Mouse (Mus musculus) CH12.LX (cell line): Measurements from ENCODE around the gene Zfp281. TPM values are rescaled to one million over a fixed set of nuclear protein-coding genes. Genes with fewer than 3 reads are reported as not detected.
A peak's percentile ranks its signal among the peaks of the same experiment; 100 is the strongest.

Source experiments
- DNase-seq: peaks from one replicate; pipeline ENCODE4 v3.0.0-alpha.2; 2013; ENCODE audit errors: extremely low read depth
- H3K27ac ChIP-seq: 2 replicates; pipeline ENCODE4 v1.5.1; 2012; ENCODE audit warnings: low read depth, mild to moderate bottlenecking, control low read depth, moderate library complexity; ENCODE audit not compliant: insufficient read depth
- H3K27me3 ChIP-seq: replicated peaks from 2 replicates; pipeline ENCODE3; 2012; ENCODE audit warnings: inconsistent platforms
- H3K36me3 ChIP-seq, 2 experiments: replicated peaks in 1 of 2; 2 replicates each; pipeline versions ENCODE3 to v1.6.1; 2012; ENCODE audit warnings: inconsistent platforms in 1 of 2, low read length in 1 of 2, mild to moderate bottlenecking in 1 of 2, mixed read lengths in 1 of 2, moderate library complexity in 1 of 2; ENCODE audit not compliant: control insufficient read depth in 1 of 2, insufficient read depth in 1 of 2
- H3K4me1 ChIP-seq, 2 experiments: 2 replicates each; pipeline ENCODE4 v1.6.1; 2012; ENCODE audit warnings: inconsistent platforms in 1 of 2, moderate library complexity in 1 of 2; ENCODE audit not compliant: insufficient read depth in 2 of 2, control insufficient read depth in 1 of 2
- H3K4me2 ChIP-seq: 2 replicates; pipeline ENCODE4 v1.6.1; 2012; ENCODE audit warnings: low read depth, mild to moderate bottlenecking, control low read depth; ENCODE audit not compliant: poor library complexity, insufficient read depth, severe bottlenecking
- H3K4me3 ChIP-seq, 3 experiments: fragments of 150-350 bp in 1 of 3; sonication (generic) in 1 of 3; replicated peaks in 1 of 3; 2 replicates each; pipeline versions ENCODE3 to v1.5.1; 2011 to 2012; ENCODE audit warnings: low read depth in 2 of 3, low read length in 2 of 3, mild to moderate bottlenecking in 2 of 3, moderate library complexity in 2 of 3, control low read depth in 1 of 3, improper control_type of control experiment in 1 of 3, inconsistent platforms in 1 of 3, mixed read lengths in 1 of 3; ENCODE audit not compliant: poor library complexity in 1 of 3
- H3K79me2 ChIP-seq: replicated peaks from 2 replicates; pipeline ENCODE4 v1.6.1; 2012; ENCODE audit warnings: mild to moderate bottlenecking, moderate library complexity; ENCODE audit not compliant: control insufficient read depth, poor library complexity, insufficient read depth, severe bottlenecking; ENCODE audit errors: extremely low read depth
- H3K9ac ChIP-seq: 2 replicates; pipeline ENCODE4 v1.6.1; 2012; ENCODE audit warnings: low read depth, mild to moderate bottlenecking, control low read depth, moderate library complexity; ENCODE audit not compliant: insufficient read depth
- H3K9me3 ChIP-seq: replicated peaks from 2 replicates; pipeline ENCODE3; 2012; ENCODE audit warnings: low read length, inconsistent platforms, mixed read lengths
- BHLHE40 ChIP-seq: IDR thresholded peaks from 2 replicates; pipeline ENCODE4 v1.6.1; 2011; ENCODE audit warnings: mild to moderate bottlenecking, low read depth, low read length, improper control_type of control experiment
- CHD1 ChIP-seq: IDR thresholded peaks from 2 replicates; pipeline ENCODE4 v1.6.1; 2012; ENCODE audit warnings: low read depth, low read length, improper control_type of control experiment, inconsistent platforms
- CHD2 ChIP-seq: IDR thresholded peaks from 2 replicates; pipeline ENCODE4 v1.6.1; 2011; ENCODE audit warnings: low read length, improper control_type of control experiment
- CTCF ChIP-seq, 2 experiments: IDR thresholded peaks in 1 of 2; conservative IDR thresholded peaks in 1 of 2; 2 replicates each; pipeline ENCODE4 v1.5.1; 2011 to 2012; ENCODE audit warnings: low read depth in 2 of 2, low read length in 2 of 2, improper control_type of control experiment in 1 of 2, inconsistent platforms in 1 of 2, mild to moderate bottlenecking in 1 of 2, moderate library complexity in 1 of 2
- E2F4 ChIP-seq: IDR thresholded peaks from 2 replicates; pipeline ENCODE4 v1.6.1; 2011; ENCODE audit warnings: low read depth, low read length, improper control_type of control experiment; ENCODE audit not compliant: insufficient replicate concordance
- ELF1 ChIP-seq: IDR thresholded peaks from 2 replicates; pipeline ENCODE4 v1.6.1; 2014; ENCODE audit warnings: low read depth, mild to moderate bottlenecking, inconsistent platforms, low read length, improper control_type of control experiment
- EP300 ChIP-seq: IDR thresholded peaks from 2 replicates; pipeline ENCODE4 v1.6.1; 2011; ENCODE audit warnings: low read length, improper control_type of control experiment
- GABPA ChIP-seq: IDR thresholded peaks from 2 replicates; pipeline ENCODE4 v1.6.1; 2012; ENCODE audit warnings: low read depth, low read length, improper control_type of control experiment, inconsistent platforms; ENCODE audit not compliant: insufficient replicate concordance
- HCFC1 ChIP-seq: IDR thresholded peaks from 2 replicates; pipeline ENCODE4 v1.6.1; 2012; ENCODE audit warnings: low read depth, mild to moderate bottlenecking, inconsistent platforms, low read length, improper control_type of control experiment
- JUN ChIP-seq: IDR thresholded peaks from 2 replicates; pipeline ENCODE4 v1.6.1; 2011; ENCODE audit warnings: low read depth, mild to moderate bottlenecking, low read length, improper control_type of control experiment, moderate library complexity; ENCODE audit not compliant: insufficient read depth
- JUND ChIP-seq: conservative IDR thresholded peaks from 2 replicates; pipeline ENCODE4 v1.6.1; 2011; ENCODE audit warnings: low read depth, low read length, improper control_type of control experiment
- KAT2A ChIP-seq: IDR thresholded peaks from 2 replicates; pipeline ENCODE4 v1.6.1; 2012; ENCODE audit warnings: low read length, improper control_type of control experiment, inconsistent platforms; ENCODE audit not compliant: insufficient replicate concordance
- MAFK ChIP-seq: IDR thresholded peaks from 2 replicates; pipeline ENCODE4 v1.6.1; 2011; ENCODE audit warnings: low read length, improper control_type of control experiment; ENCODE audit not compliant: insufficient replicate concordance
- MAX ChIP-seq: IDR thresholded peaks from 2 replicates; pipeline ENCODE4 v1.6.1; 2011; ENCODE audit warnings: low read length, improper control_type of control experiment
- MAZ ChIP-seq: IDR thresholded peaks from 2 replicates; pipeline ENCODE4 v1.6.1; 2012; ENCODE audit warnings: low read depth, mild to moderate bottlenecking, inconsistent platforms, low read length, improper control_type of control experiment, moderate library complexity
- MEF2A ChIP-seq: IDR thresholded peaks from 2 replicates; pipeline ENCODE4 v1.6.1; 2014; ENCODE audit warnings: low read depth, mild to moderate bottlenecking, inconsistent platforms, low read length, improper control_type of control experiment, borderline replicate concordance
- MYC ChIP-seq: IDR thresholded peaks from 2 replicates; pipeline ENCODE4 v1.6.1; 2011; ENCODE audit warnings: low read depth, mild to moderate bottlenecking, improper control_type of control experiment, low read length
- NELFE ChIP-seq: IDR thresholded peaks from 2 replicates; pipeline ENCODE4 v1.6.1; 2011; ENCODE audit warnings: low read depth, low read length, improper control_type of control experiment
- NRF1 ChIP-seq: IDR thresholded peaks from 2 replicates; pipeline ENCODE4 v1.6.1; 2014; ENCODE audit warnings: low read depth, mild to moderate bottlenecking, inconsistent platforms, low read length, improper control_type of control experiment, moderate library complexity
- PAX5 ChIP-seq: IDR thresholded peaks from 2 replicates; pipeline ENCODE4 v1.6.1; 2012; ENCODE audit warnings: low read length, inconsistent platforms, mixed read lengths
- POLR2A ChIP-seq: IDR thresholded peaks from 2 replicates; pipeline ENCODE4 v1.6.1; 2011; ENCODE audit warnings: low read depth, mild to moderate bottlenecking, improper control_type of control experiment, low read length
- POLR2AphosphoS2 ChIP-seq: IDR thresholded peaks from 2 replicates; pipeline ENCODE4 v1.6.1; 2011; ENCODE audit warnings: low read depth, low read length, improper control_type of control experiment
- RAD21 ChIP-seq: IDR thresholded peaks from 2 replicates; pipeline ENCODE4 v1.6.1; 2011; ENCODE audit warnings: low read depth, mild to moderate bottlenecking, low read length, improper control_type of control experiment, moderate library complexity
- RCOR1 ChIP-seq: conservative IDR thresholded peaks from 2 replicates; pipeline ENCODE4 v1.6.1; 2012; ENCODE audit warnings: low read depth, mild to moderate bottlenecking, inconsistent platforms, low read length, improper control_type of control experiment
- SIN3A ChIP-seq: IDR thresholded peaks from 2 replicates; pipeline ENCODE4 v1.6.1; 2012; ENCODE audit warnings: low read length, improper control_type of control experiment, inconsistent platforms
- TBP ChIP-seq: conservative IDR thresholded peaks from 2 replicates; pipeline ENCODE4 v1.6.1; 2011; ENCODE audit warnings: low read depth, low read length, improper control_type of control experiment
- TCF12 ChIP-seq: IDR thresholded peaks from 2 replicates; pipeline ENCODE4 v1.6.1; 2014; ENCODE audit warnings: low read depth, mild to moderate bottlenecking, inconsistent platforms, low read length, improper control_type of control experiment
- UBTF ChIP-seq: IDR thresholded peaks from 2 replicates; pipeline ENCODE4 v1.6.1; 2012; ENCODE audit warnings: low read depth, mild to moderate bottlenecking, inconsistent platforms, low read length, improper control_type of control experiment, moderate library complexity
- USF1 ChIP-seq: IDR thresholded peaks from 2 replicates; pipeline ENCODE4 v1.6.1; 2014; ENCODE audit warnings: low read depth, mild to moderate bottlenecking, inconsistent platforms, low read length, improper control_type of control experiment
- USF2 ChIP-seq: conservative IDR thresholded peaks from 2 replicates; pipeline ENCODE4 v1.6.1; 2011; ENCODE audit warnings: low read depth, low read length, improper control_type of control experiment
- ZC3H11A ChIP-seq: IDR thresholded peaks from 2 replicates; pipeline ENCODE4 v1.6.1; 2012; ENCODE audit warnings: low read depth, mild to moderate bottlenecking, inconsistent platforms, low read length, improper control_type of control experiment
- ZKSCAN1 ChIP-seq: IDR thresholded peaks from 2 replicates; pipeline ENCODE4 v1.6.1; 2012; ENCODE audit warnings: low read depth, inconsistent platforms, low read length, improper control_type of control experiment, borderline replicate concordance
- ZMIZ1 ChIP-seq: IDR thresholded peaks from 2 replicates; pipeline ENCODE4 v1.6.1; 2012; ENCODE audit warnings: low read depth, mild to moderate bottlenecking, inconsistent platforms, low read length, improper control_type of control experiment
- dilution Hi-C: fragments of 300-500 bp; cut with MboI; formaldehyde crosslinking; loops from 2 replicates; pipeline ENCODE4 v1.14.3; 2020; ENCODE audit warnings: low sequenced_read_pairs; ENCODE audit not compliant: extremely low pct_unique_long_range_greater_than_20kb, extremely low pct_ligation_motif_present
- in situ Hi-C: fragments of 300-500 bp; cut with MboI; formaldehyde crosslinking; loops from 3 replicates; pipeline ENCODE4 v1.14.3; 2019; ENCODE audit warnings: low sequenced_read_pairs, low pct_ligation_motif_present, low pct_unique_long_range_greater_than_20kb, mixed read lengths
- polyA plus RNA-seq: library from polyadenylated mRNA; unstranded; fragments of >175 nt; gene quantifications from 2 replicates; pipeline ENCODE4 v1.2.1, GENCODE M21; 2012; ENCODE audit warnings: low read depth; ENCODE audit not compliant: insufficient read length
- total RNA-seq, 2 experiments: library from RNA; depleted of rRNA; stranded (reverse); fragments of 300-350 nt in 1 of 2; fragments of >200 nt in 1 of 2; gene quantifications; 2 replicates each; pipeline ENCODE4 v1.2.3; 2012 to 2014

The Zfp281 gene
- total and polyA plus RNA-seq, 3 experiments: 17.2 to 39.5 (median 20.7) TPM

DNA sequence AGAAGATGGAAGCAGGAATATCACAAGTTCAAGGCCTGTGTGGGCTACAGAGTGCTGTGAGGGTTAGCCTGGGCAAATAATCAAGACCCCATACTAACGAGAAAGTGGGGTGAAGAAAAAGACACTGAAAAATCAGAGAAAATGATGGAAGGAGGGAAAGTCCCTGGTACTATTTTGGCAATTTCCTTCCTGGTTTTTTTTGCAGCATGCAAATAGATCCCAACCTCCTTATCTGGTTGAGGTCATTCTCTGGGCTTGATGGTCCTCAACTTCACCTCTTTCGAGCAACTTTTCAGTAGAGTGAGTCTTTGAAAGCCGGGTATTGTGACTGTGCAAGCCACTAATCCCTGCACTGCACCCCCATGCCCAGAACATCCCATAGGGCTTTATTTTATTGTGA lies 24.6 kb upstream of the Zfp281 start (continued):
- TF ChIP-seq MEF2A: peak; percentile 98
- peak; percentile 57 for TF ChIP-seq ELF1
- TF ChIP-seq SIN3A: no peak
- no peak for TF ChIP-seq POLR2AphosphoS2
- TF ChIP-seq PAX5: no peak
- peak; percentile 53; the same call in 1 of the 2 replicates for TF ChIP-seq JUN
- TF ChIP-seq ZKSCAN1: no peak
- peak; percentile 64; the same call in 1 of the 2 replicates for TF ChIP-seq MAX
- TF ChIP-seq POLR2A: no peak
- TF ChIP-seq USF2: no peak
- TF ChIP-seq ZC3H11A: no peak
- TF ChIP-seq TCF12: peak; percentile 73
- TF ChIP-seq ZMIZ1: no peak

DNA sequence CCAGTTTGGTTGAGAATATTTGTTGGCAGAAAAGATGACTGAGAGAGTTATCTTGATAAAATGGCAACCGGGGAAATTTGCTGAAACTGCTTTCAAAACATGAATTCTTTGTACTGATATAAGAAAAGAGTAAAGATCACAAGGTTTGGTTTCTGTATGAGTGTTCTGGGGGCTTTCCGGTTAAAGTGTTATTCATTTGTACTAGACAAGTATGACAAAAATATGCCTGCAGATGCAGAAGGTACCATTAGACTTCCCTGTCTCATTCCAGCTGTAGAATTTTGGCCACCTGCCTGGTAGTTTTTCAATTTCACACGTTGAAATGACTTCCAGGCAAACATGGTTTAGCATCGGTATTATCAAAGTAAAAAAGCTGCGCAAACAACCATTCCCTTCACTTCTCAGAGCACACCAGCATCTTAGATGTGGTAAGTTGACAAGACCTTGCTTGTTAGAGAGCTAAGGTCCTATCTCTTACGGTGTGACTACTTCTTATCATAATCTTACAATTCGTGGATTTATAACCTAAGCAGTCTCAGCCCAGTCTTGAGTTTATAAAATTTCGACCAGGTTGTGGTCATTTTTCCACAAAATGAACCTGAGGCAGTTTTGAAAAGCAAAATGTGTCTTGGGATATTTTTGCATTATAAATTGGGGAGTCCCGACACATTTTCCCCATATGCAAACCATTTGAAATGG lies 23.9 kb upstream of the Zfp281 start:
- H3K27ac ChIP-seq: peak overlapping the region; percentile 99
- H3K9me3 ChIP-seq: peaks cover 10% of the 10 kb centered on the region
- H3K4me1 ChIP-seq: peaks cover 5 to 33% of the 10 kb centered on the region in 2 experiments; a peak in 3 of 4 replicates
- peaks cover 0 to 2% of the 10 kb centered on the region in 2 experiments for H3K36me3 ChIP-seq
- H3K9ac ChIP-seq: peak overlapping the region; percentile 46
- peak overlapping the region; percentile 83 for H3K4me2 ChIP-seq
- in situ Hi-C loops: no loop called here
- no peaks in the 10 kb centered on the region for H3K79me2 ChIP-seq
- no peaks in the 10 kb centered on the region for H3K27me3 ChIP-seq
- dilution Hi-C loops: no loop called here
- H3K4me3 ChIP-seq: peak overlapping the region in 2 of 3 experiments; percentile 14 to 22
- DNase-seq: peak; percentile 89
- TF ChIP-seq PAX5: no peak
- TF ChIP-seq ZMIZ1: peak; percentile 95
- peak; percentile 34; the same call in 1 of the 2 replicates for TF ChIP-seq HCFC1
- TF ChIP-seq MYC: peak; percentile 80
- no peak for TF ChIP-seq ELF1
- peak; percentile 81; the same call in 1 of the 2 replicates for TF ChIP-seq MAFK
- TF ChIP-seq CTCF (conservative IDR thresholded peaks at IDR 0.05 in 1 of 2, IDR thresholded peaks at IDR 0.05 in 1 of 2; ENCODE audit: low read depth in 2 of 2, low read length in 2 of 2): no peak
- TF ChIP-seq SIN3A: peak; percentile 77
- no peak for TF ChIP-seq MAX
- TF ChIP-seq KAT2A: no peak
- peak; percentile 74; the same call in 1 of the 2 replicates for TF ChIP-seq RCOR1
- no peak for TF ChIP-seq NELFE
- peak; percentile 95 for TF ChIP-seq JUN
- TF ChIP-seq POLR2AphosphoS2: peak; percentile 26; the same call in 1 of the 2 replicates
- peak; percentile 96 for TF ChIP-seq EP300
- TF ChIP-seq BHLHE40: peak; percentile 71
- no peak for TF ChIP-seq USF1
- peak; percentile 63; the same call in 1 of the 2 replicates for TF ChIP-seq E2F4
- no peak for TF ChIP-seq UBTF
- TF ChIP-seq TBP: peak; percentile 93
- TF ChIP-seq NRF1: 0 out of 2 replicates have a peak, but pooled peaks have one; percentile 27
- peak; percentile 45; the same call in 1 of the 2 replicates for TF ChIP-seq POLR2A
- TF ChIP-seq RAD21: no peak; the same call in 1 of the 2 replicates
- TF ChIP-seq GABPA: no peak
- 0 out of 2 replicates have a peak, but pooled peaks have one; percentile 24 for TF ChIP-seq MAZ
- no peak; the same call in 1 of the 2 replicates for TF ChIP-seq CHD2
- TF ChIP-seq JUND: peak; percentile 98
- no peak for TF ChIP-seq ZC3H11A
- TF ChIP-seq CHD1: peak; percentile 78; the same call in 1 of the 2 replicates
- peak; percentile 98 for TF ChIP-seq TCF12
- TF ChIP-seq ZKSCAN1: no peak
- TF ChIP-seq USF2: no peak
